Mouse (Mus musculus): ENCODE measurements around the gene Bicdl2. TPM values are rescaled to one million over a fixed set of nuclear protein-coding genes. Genes with fewer than 3 reads are reported as not detected.

Gene Bicdl2
- 0.76 and 1.2 TPM in 2 replicates for polyA plus RNA-seq (2014; fragmentation: Nextera tagmentation; extraction: Ambion mirVana)

DNA sequence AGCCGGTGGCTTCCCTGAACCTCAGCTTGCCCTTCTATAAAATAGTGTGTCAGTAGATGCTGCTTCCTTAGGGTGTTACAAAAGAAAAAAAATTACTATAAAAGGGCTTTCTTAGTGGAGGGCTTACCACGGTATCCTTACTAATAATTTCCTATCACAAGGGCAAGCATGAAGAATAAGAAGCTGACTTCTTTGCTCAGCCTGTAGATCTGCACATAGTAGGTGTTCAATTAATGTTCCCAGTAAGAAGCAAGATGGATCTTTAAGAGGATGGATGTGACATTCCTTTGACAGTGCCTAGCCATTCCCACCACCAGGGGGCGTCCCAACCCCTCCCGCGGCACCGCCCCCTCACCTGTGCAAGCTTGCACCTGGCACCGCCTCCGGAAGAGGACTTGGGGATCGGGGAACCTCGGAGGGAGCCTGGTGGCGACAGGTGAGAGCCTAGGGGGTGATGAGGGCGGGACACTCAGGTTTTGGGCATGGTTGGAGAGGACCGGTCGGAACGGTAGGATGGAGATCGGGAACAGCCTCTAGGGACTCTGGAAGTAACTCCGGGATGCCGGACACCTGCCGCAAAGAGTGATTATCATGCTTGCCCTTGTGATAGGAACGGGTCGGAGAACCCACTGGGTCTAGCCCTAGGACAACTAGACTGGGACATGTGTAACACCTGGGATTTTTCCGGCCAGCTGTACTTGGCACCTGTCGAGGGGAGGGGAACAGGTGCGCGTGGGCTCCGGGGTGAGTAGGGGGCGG is at the start of gene Bicdl2:
TSS of gene Bicdl2 (plus strand) at position 390 of the 759 bp plus-strand sequence.
- Histone ChIP-seq H3K9ac (ENCODE audit: low read depth, low read length) (no peak within 1 kb of the TSS; the same call in 1 of the 2 replicates), H3K9me3 (ENCODE audit: control insufficient read depth, low read length) (no peaks in the 10 kb centered on the region), H3K4me2 (replicated peaks; ENCODE audit: low read depth, low read length) (peak within 1 kb of the TSS; percentile 43), H3K27me3 (ENCODE audit: control insufficient read depth, insufficient read depth, low read length) (peaks cover 37% of the 10 kb centered on the region), H3K36me3 (ENCODE audit: control insufficient read depth, insufficient read depth, low read length) (no peaks in the 10 kb centered on the region), H3K4me3 (ENCODE audit: low read length) (peak within 1 kb of the TSS; percentile 27), H3K27ac (ENCODE audit: low read depth, low read length) (no peak within 1 kb of the TSS), H3K4me1 (ENCODE audit: control insufficient read depth, insufficient read depth, low read length) (no peaks in the 10 kb centered on the region; the same call in 1 of the 2 replicates)
- ATAC-seq (ENCODE audit: low FRiP score, low TSS enrichment), result 0 out of 2 replicates have a peak, but pooled peaks have one; percentile 11
- 5% methylated on average over 27 of the region's 27 CpGs for WGBS

DNA sequence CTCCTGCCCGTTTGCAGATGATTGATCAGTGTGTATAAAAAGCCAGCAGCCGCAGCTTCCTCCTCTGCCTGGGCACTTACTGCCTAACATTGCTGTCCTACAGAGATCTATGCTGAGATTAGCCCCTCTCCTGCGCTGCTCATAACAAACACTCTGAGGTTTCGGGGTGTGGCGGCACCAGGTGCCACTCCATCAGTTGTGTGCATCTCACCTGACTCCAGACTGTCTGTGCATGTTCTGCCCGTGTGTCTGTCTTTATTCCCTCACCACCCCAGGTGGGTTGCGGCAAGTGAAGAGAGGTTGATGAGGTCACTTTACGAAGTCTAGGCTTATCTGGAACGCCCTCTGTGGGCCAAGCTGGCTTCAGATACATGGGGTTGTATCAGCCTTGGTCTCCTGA is 43.2 kb upstream of the Bicdl2 start:
- no peak overlapping the region for H3K27ac ChIP-seq (ENCODE audit: low read depth, low read length)
- H3K36me3 ChIP-seq (ENCODE audit: control insufficient read depth, insufficient read depth, low read length), result no peaks in the 10 kb centered on the region
- WGBS, result 50% methylated on average over 9 of the region's 9 CpGs
- H3K4me1 ChIP-seq (ENCODE audit: control insufficient read depth, insufficient read depth, low read length), result no peaks in the 10 kb centered on the region
- H3K4me2 ChIP-seq (replicated peaks; ENCODE audit: low read depth, low read length), result no peak overlapping the region
- ATAC-seq (ENCODE audit: low FRiP score, low TSS enrichment), result no peak
- no peak overlapping the region for H3K4me3 ChIP-seq (ENCODE audit: low read length)
- H3K27me3 ChIP-seq (ENCODE audit: control insufficient read depth, insufficient read depth, low read length), result no peaks in the 10 kb centered on the region
- H3K9ac ChIP-seq (ENCODE audit: low read depth, low read length), result no peak overlapping the region
- no peaks in the 10 kb centered on the region for H3K9me3 ChIP-seq (ENCODE audit: control insufficient read depth, low read length)

DNA sequence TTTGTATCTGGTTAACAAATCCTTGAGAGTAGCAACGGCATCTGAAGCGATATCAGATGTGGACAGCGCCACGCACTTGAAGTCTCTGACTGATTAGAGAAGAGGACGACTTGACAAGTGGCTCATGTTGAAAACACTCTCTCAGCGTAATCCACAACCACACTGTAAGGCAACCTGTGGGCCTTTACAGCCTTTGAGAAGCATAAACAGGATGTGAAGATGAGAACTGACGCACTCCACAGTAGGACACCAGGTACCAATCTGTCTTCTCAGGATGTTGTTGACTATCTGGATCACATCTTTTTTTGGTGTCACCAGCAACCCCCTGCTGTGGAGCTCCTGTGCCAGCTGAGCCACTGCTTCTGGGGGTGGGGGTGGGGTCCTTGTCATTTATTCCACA is 40.0 kb upstream of the Bicdl2 start:
- Histone ChIP-seq H3K4me3 (ENCODE audit: low read length) (no peak overlapping the region), H3K9ac (ENCODE audit: low read depth, low read length) (no peak overlapping the region), H3K27me3 (ENCODE audit: control insufficient read depth, insufficient read depth, low read length) (no peaks in the 10 kb centered on the region), H3K4me1 (ENCODE audit: control insufficient read depth, insufficient read depth, low read length) (no peaks in the 10 kb centered on the region), H3K9me3 (ENCODE audit: control insufficient read depth, low read length) (no peaks in the 10 kb centered on the region), H3K4me2 (replicated peaks; ENCODE audit: low read depth, low read length) (no peak overlapping the region), H3K36me3 (ENCODE audit: control insufficient read depth, insufficient read depth, low read length) (no peaks in the 10 kb centered on the region), H3K27ac (ENCODE audit: low read depth, low read length) (no peak overlapping the region)
- ATAC-seq (ENCODE audit: low FRiP score, low TSS enrichment), result no peak
- WGBS, result 79% methylated on average over 7 of the region's 7 CpGs

DNA sequence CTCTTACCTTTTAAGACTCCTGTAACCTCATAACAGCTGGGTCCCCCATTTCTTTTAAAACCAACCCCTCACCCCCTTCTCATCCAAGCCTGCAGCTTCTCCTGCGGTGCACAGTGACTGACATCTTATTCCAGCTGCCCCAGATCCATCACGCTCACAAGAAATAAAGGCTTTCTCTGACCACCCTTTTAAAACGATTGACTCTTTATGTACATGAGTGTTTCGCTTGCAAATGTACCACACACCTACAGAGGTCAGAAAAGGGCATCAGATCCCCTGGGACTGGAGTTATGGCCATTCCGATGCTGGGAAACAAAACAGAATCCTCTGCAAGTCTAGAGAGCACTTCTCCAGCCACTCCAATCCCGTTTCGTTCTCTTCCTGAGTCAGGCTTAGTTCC is 32.5 kb upstream of the Bicdl2 start:
- Histone ChIP-seq H3K4me3 (ENCODE audit: low read length) (no peak overlapping the region), H3K27me3 (ENCODE audit: control insufficient read depth, insufficient read depth, low read length) (no peaks in the 10 kb centered on the region), H3K9ac (ENCODE audit: low read depth, low read length) (no peak overlapping the region), H3K9me3 (ENCODE audit: control insufficient read depth, low read length) (no peaks in the 10 kb centered on the region), H3K36me3 (ENCODE audit: control insufficient read depth, insufficient read depth, low read length) (no peaks in the 10 kb centered on the region), H3K4me1 (ENCODE audit: control insufficient read depth, insufficient read depth, low read length) (no peaks in the 10 kb centered on the region), H3K27ac (ENCODE audit: low read depth, low read length) (no peak overlapping the region), H3K4me2 (replicated peaks; ENCODE audit: low read depth, low read length) (no peak overlapping the region)
- ATAC-seq (ENCODE audit: low FRiP score, low TSS enrichment), result no peak
- WGBS, result 42% methylated on average over 7 of the region's 7 CpGs

DNA sequence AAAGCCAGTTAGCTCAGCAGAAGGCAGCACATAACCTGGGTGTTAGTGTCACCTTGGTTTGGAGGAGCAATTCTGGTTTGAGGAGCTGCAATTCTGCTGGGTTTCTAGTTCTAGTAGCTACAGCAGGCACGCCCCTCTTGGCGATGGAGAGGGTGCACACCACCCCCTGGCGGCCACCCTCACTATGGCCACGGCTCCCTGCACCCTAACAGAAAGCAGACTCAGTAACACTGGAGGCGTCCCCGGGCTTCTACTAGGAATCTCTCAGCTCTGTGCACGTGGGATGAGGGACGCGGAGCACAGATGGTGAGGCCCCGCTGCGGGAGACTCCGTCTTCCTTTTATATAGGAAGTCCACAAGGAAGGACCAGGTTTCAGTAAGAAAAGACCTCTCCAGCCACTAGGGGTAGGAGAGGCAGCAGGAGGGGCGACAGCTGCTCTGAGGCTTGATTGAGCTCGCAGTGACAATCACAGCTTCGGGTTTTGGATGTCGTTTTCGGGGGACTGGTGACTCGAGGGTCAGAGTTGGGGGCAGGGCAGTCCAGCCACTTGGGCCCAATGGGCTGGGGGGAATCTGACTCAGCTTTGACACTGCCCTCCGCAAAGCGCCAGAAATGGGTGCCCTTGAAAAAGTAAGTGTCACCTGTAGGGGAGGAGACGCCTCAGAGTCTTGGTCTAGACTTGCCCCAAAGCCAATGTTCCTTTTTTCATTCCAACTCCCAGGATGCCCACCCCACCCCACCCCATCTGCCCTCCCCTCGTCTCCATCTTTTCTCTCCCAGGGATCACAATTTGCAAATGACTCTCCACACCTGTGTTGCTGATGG is 29.9 kb upstream of the Bicdl2 start:
- Histone ChIP-seq H3K4me2 (replicated peaks; ENCODE audit: low read depth, low read length) (peak overlapping the region; percentile 40), H3K4me1 (ENCODE audit: control insufficient read depth, insufficient read depth, low read length) (no peaks in the 10 kb centered on the region), H3K36me3 (ENCODE audit: control insufficient read depth, insufficient read depth, low read length) (no peaks in the 10 kb centered on the region), H3K9me3 (ENCODE audit: control insufficient read depth, low read length) (no peaks in the 10 kb centered on the region), H3K27ac (ENCODE audit: low read depth, low read length) (no peak overlapping the region), H3K4me3 (ENCODE audit: low read length) (0 out of 2 replicates have a peak overlapping the region, but pooled peaks have one; percentile 8), H3K9ac (ENCODE audit: low read depth, low read length) (peak overlapping the region; percentile 25; the same call in 1 of the 2 replicates), H3K27me3 (ENCODE audit: control insufficient read depth, insufficient read depth, low read length) (no peaks in the 10 kb centered on the region)
- peak; percentile 80 for ATAC-seq (ENCODE audit: low FRiP score, low TSS enrichment)
- 15% methylated on average over 22 of the region's 22 CpGs for WGBS

DNA sequence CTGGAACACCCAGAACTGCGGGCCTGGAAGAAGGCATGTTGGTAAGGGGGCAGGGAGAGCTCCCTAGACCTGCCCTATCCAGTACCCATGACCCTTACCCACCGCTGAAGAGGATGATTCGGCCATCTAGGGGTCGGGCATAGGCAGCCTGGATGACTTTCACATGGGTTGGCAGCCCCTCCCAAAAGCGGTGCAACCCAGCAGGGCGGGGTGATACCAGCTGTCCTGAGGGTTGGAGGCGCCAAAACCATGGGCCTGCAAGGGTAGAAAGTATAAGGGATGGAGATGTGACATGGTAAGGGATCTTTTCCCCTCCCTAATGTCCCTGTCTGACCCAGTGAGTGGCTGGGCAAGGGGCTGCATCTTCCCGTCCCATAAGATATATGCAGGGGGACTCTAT is 29.1 kb upstream of the Bicdl2 start:
- 0 out of 2 replicates have a peak, but pooled peaks have one; percentile 13 for ATAC-seq (ENCODE audit: low FRiP score, low TSS enrichment)
- 82% methylated on average over 8 of the region's 8 CpGs for WGBS
- Histone ChIP-seq H3K27me3 (ENCODE audit: control insufficient read depth, insufficient read depth, low read length) (no peaks in the 10 kb centered on the region), H3K27ac (ENCODE audit: low read depth, low read length) (no peak overlapping the region), H3K4me1 (ENCODE audit: control insufficient read depth, insufficient read depth, low read length) (no peaks in the 10 kb centered on the region), H3K36me3 (ENCODE audit: control insufficient read depth, insufficient read depth, low read length) (no peaks in the 10 kb centered on the region), H3K9me3 (ENCODE audit: control insufficient read depth, low read length) (no peaks in the 10 kb centered on the region), H3K4me3 (ENCODE audit: low read length) (no peak overlapping the region), H3K4me2 (replicated peaks; ENCODE audit: low read depth, low read length) (no peak overlapping the region), H3K9ac (ENCODE audit: low read depth, low read length) (no peak overlapping the region)

DNA sequence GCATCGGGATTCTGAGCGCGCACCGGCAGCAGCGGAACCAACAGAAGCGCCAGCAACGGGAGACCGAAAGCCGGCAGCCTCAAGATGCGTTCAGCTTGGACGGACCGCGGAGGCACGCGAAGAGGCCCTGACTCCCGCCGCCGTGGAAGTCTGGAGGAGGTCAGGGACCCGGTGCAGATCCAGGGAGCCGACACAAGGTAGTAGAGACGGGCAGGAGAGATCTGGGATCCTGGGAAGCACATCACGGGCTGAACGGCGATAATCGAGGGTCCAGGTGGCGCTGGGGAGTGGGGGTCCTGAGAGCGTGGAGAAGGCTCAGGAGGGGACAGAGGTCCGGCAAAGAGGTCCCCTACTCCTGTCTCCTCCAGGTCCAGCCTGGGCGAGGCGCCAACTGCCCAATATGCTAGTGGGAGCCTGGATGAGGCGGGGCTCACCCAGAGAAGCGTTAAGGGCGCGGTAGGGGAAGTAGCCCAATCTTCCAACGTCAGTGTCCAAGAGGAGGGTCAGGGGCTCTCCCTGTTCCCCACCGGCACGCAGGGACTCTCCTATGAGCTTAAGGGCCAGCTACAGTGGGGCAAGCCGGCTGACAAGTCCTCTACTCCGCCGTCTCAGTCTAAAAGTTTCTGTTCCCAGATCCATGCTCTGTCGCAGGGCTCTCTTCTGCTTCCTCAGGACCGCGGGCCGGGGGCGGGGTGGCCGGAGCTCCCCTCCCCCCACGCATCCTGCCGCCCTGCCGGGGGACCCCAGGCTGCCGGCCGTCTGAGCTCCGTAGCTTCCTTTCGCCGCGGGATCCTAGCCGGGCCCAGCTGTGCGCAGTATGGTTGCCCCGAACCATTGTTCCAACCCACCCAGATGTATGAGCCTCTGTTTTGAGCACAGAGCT is 15.5 kb upstream of the Bicdl2 start, which contains the start of gene Mmp25:
TSS of gene Mmp25 (minus strand) at position 665 of the 883 bp plus-strand sequence.
- Histone ChIP-seq H3K9me3 (ENCODE audit: control insufficient read depth, low read length) (0 out of 2 replicates have a peak, but pooled peaks cover 2% of the 10 kb centered on the region), H3K4me3 (ENCODE audit: low read length) (peak within 1 kb of the TSS; percentile 43), H3K4me1 (ENCODE audit: control insufficient read depth, insufficient read depth, low read length) (no peaks in the 10 kb centered on the region), H3K27me3 (ENCODE audit: control insufficient read depth, insufficient read depth, low read length) (peaks cover 3% of the 10 kb centered on the region; the same call in 1 of the 2 replicates), H3K4me2 (replicated peaks; ENCODE audit: low read depth, low read length) (peak within 1 kb of the TSS; percentile 64), H3K27ac (ENCODE audit: low read depth, low read length) (no peak within 1 kb of the TSS), H3K36me3 (ENCODE audit: control insufficient read depth, insufficient read depth, low read length) (no peaks in the 10 kb centered on the region), H3K9ac (ENCODE audit: low read depth, low read length) (peak within 1 kb of the TSS; percentile 19; the same call in 1 of the 2 replicates)
- ATAC-seq (ENCODE audit: low FRiP score, low TSS enrichment), result peak; percentile 69
- WGBS, result 1% methylated on average over 58 of the region's 58 CpGs

DNA sequence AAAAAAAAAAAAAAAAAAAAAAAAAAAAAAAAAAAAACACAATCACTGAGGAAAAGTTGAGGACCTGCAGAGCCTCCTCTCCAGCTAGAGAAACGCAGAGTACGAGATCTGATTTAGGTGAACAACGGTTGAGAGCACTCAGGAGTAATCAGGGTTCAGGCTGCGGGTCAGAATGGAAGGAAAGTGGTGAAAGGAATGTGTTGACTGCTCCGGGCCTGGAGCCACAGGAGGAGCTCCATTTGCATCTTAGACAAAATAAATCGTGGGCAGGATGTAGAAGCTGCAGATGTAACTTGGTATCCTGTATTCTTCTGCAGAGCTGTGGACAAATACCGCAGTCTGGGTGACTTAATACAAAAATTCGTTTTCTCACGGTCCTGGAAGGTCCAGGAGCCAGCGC is 14.4 kb upstream of the Bicdl2 start:
- ATAC-seq (ENCODE audit: low FRiP score, low TSS enrichment), result no peak
- no peak overlapping the region for H3K27ac ChIP-seq (ENCODE audit: low read depth, low read length)
- no peak overlapping the region for H3K4me3 ChIP-seq (ENCODE audit: low read length)
- WGBS, result 38% methylated on average over 10 of the region's 10 CpGs
- H3K4me1 ChIP-seq (ENCODE audit: control insufficient read depth, insufficient read depth, low read length), result no peaks in the 10 kb centered on the region
- H3K4me2 ChIP-seq (replicated peaks; ENCODE audit: low read depth, low read length), result no peak overlapping the region
- H3K27me3 ChIP-seq (ENCODE audit: control insufficient read depth, insufficient read depth, low read length), result peaks cover 3% of the 10 kb centered on the region; the same call in 1 of the 2 replicates
- no peaks in the 10 kb centered on the region for H3K36me3 ChIP-seq (ENCODE audit: control insufficient read depth, insufficient read depth, low read length)
- no peak overlapping the region for H3K9ac ChIP-seq (ENCODE audit: low read depth, low read length)
- H3K9me3 ChIP-seq (ENCODE audit: control insufficient read depth, low read length), result 0 out of 2 replicates have a peak, but pooled peaks cover 2% of the 10 kb centered on the region
